Mouse (Mus musculus) telencephalon, adult 2 months (tissue): Measurements from ENCODE around the gene Arpp21.
"Not testable (repeated sequence)": the region's sequence is repeated elsewhere in the genome, so short reads cannot be mapped to it uniquely, and the experiment has no call there.

Experiments
- DNase-seq: peaks from one replicate; pipeline ENCODE4 v3.0.0-alpha.2; 2011; ENCODE audit warnings: low read depth, low spot score

Gene Arpp21

DNA sequence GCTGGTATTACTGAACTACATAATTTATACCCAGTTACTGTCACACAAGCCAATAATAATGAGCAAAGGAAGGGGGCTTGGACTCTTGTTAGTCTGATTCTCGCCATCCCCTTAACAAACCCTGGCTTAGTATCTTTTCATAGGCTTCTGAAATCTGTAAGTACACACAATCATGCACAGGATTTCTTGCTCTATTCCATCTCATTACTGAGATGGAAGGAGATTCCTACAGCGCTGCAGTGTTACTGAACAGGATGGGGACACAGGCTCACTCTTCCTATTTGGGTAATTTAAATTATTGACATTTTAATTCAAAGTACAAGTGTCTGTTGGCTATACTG, 132.9 kb downstream of the Arpp21 start:
- no peak for DNase-seq

DNA sequence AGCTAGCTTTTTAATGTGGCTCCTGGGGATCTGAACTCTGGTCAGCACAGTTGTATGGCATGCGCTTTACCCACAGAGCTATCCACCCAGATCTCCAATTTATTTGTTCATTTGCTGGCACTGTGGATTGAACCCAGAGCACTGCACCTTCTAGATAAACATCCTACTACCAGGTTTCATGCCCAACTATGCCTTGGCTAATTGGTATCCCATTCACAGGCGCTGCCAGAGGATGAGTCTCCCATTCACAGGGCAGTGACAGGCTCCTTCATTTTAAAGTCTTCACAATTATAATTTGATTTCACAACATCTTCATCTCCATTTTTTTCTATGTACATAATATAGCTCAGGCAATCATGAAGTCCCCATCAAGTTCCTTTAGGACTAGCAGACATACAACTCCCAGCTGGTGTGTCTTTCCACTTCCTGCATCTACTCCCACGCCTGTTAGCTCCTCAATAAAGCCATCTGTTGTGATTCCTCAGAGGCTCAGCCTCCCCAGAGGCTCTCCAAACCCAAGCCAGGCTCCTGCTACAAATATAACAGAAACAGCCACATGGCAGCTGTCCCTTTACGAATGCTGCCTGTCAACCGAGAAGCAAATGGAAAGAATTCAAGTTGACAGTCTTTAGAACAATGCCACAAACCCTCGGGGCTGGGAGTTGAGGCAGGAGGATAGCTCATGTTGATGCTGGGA, 133.4 kb downstream of the Arpp21 start:
- DNase-seq, result peak; percentile 96

DNA sequence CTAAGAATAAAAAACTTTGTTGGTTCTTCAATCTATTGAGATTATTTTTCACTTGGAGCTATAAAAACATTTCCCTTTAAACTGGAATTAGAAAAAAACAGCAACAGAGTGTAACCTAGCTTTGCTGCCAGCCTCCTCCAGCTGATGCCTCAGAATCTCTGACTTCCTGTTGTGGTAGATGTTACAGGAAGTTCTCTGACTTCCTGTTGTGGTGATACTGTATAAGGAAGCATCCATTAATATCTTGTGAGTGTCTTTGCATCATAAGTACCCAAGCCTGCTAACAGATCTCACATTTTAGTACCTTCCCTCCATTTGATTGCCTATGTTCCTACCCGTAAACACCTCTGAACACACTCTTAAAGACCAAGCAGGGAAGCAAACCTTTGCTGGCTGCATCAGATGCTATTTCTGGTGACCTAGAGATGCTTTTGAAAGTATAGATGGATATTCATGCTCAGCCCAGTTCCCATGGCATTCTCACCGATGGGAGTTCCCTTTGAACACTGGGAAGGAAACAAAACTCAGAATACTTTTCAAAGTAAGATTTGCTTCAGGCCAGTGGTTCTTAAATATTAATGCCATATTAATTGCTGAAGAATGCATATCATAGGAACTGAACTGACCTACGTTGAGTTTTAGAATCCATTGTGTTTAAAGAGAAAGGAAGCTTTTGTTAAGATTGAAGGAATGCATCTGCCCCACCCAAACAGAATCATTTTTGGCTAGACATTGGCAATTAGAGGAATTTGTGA, 134.7 kb downstream of the Arpp21 start:
- DNase-seq, result no peak

DNA sequence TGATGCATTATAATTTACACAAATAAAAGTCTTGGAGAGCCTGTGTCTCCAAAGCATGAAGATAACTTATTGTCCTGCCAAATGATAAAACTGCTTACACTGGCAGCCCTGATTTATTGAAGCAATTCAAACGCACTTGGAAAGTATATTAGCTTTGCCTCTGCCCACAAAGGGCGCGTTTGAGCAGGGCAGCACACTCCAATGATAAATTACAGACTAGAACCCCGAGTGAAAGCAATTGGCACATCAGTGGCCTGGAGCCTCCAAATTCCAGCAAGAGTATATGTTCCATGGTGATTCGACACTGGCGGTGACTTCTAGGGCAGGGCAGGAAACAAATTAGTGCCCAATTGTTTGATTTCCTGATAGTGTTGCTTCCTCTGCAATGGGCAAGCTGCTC, 137.5 kb downstream of the Arpp21 start:
- DNase-seq, result no peak

DNA sequence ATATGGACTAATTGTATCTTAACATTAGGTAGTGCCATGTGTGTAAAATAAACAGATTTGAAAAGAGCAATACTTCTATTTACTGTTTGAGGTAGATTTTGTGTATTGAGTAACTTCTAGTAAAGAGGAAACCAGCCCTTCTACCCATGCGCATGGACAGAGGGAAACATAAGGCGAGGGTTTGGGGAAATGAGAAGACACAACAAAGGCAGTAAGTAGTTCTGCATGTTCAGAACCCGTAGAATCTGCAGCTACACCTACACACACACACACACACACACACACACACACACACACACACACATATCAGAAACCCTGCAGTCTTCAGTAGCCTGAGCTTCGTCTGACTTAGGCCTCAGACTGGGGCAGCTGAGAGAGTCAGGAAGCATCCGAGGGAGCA, 140.0 kb downstream of the Arpp21 start:
- no peak for DNase-seq

DNA sequence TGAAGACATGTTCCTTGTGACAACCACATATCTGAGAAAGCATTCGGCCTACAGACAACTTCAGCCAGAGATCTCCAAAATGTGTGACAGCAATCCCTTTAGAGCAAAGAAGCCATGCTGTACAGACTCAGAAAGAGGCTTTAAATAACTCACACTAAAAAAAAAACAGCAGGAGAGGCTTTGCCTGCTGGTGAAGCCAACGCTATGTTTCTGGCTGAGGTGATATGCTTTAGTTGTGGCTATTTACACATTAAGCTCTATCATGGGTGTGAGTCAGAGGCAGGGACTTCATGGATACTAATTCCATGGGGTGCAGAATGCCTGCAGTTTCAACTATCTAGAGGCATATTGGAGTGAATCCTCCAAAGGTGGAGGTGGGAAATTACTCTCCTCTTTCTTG, 140.5 kb downstream of the Arpp21 start:
- peak; percentile 57 for DNase-seq

DNA sequence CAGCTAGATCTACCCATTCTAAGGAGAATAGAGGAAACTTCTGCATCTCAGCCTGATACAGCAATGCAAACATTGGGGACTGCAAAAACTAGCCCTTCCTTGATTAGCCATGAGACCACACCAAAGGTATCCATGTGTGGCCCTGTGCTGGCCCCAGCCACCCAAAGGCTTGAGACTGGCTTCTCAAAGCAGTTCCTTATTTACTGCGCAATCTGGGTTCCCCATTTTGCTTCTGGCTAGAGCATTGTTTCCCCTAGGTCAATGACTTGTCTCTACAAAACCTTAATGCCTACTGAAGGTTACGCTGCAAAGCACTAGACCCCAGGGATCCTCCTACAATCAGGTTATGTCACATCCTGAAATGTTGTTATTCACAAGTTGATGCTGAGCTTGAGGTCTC, 156.8 kb downstream of the Arpp21 start:
- no peak for DNase-seq

DNA sequence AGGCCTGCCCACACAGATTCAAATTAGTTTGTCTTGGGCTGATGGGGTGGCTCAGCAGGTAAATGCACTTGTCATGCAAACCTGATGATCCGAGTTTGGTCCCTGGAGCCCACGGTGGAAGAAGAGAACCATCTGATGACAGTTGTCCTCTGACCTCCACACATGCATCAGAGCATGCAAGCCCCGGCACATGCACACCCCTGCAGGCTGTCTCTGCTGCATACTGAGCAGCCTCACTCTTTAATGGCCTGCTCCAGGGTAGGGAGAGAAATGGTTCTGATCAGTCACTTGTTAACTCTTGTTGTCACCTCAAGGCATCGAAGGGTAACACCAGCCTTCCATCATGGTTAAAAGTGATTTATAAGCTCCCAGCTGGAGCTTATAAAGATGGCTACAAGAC, 157.3 kb downstream of the Arpp21 start:
- no peak for DNase-seq

DNA sequence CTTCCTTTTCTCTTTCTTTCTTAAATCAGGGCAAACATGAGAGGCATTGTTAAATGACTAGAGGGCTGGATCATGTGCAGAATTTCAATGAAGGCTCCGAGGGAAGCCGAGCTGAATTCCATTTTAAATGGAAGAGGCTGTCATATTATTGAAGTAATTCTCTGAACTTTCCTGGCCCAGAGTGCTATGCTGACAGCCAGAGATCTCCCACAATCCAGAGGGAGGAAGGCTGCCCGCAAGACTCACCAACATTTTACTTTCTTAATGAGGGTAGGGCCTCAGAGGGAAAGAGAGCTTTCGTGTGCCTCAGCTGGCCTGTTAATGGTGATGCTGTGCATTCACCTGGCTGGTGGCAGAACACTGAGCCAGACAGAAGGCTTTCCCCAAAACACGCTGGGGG, 160.5 kb downstream of the Arpp21 start:
- DNase-seq, result no peak

DNA sequence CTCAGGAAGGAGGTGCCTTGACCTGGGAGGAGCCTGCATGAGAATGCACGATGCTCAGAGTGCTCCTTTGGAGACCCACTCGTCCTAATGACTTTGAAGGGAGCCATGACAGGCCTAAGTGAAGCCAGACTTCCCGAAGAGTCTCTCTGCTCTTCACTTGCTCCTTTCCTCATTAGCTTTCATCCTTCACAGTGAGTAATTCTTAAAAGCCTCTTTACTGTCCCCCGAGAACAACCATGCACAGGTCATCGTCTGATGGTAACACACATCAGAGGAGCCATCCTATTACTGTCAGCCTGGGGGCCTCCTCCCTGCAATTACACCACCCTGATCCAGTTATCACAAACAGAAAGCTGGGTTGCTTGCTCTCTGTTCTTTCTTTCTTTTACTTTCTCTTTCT, 160.9 kb downstream of the Arpp21 start:
- DNase-seq, result no peak

DNA sequence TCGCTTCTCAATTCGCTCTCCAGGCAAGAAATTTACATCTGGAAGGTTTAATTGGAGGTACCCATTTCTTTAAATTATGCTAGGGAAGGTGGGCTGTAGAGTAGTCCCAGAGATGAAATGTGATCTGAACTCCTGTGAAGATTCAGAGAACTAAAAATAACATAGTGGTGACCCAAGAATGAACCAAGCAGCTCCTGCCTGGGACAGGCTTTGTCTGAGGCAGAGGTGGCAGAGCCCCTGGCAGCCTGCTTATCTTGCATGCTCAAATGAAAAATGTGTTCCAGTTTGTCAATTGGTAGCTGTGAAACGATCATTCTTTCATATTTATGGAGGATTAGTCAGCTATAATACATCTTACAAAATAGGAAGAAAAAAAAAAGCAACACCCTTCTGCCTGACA, 164.4 kb downstream of the Arpp21 start:
- DNase-seq, result no peak

DNA sequence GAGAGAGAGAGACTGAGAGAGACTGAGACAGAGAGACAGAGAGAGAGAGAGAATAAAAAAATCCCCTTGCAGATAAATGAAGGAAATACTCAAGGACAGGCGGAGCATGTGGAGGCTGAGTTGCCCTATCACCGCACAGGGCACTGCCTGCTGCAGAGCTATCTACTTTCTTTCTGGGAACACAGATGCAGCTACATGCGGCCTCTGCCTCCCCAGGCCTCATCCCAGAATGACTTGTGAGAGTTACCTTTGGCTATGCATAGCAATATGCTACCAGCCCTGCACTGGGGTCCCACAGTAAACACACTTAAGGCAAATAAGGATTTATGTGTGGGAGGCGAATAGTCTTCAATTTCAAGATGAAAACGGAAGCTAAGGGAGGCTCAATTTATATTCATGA, 164.8 kb downstream of the Arpp21 start:
- no peak for DNase-seq

DNA sequence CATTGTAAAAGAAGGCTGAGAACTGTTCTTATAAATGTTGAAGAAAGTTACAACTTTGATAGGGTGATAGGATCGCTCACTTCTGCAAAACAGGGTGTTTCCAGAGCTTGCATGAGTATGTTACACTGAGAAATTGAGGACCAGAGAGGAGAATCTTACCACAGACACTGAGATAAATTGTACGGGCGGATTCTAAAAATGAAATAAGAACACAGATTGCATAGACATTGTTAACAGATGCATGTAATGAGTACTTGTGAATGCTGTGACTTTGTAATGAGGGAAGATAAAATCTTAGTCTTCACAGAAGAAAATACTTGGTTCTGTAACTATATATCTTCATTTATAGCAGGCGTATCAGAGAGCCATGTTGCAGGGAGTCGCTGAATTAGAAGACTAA, 167.5 kb downstream of the Arpp21 start:
- peak; percentile 64 for DNase-seq

DNA sequence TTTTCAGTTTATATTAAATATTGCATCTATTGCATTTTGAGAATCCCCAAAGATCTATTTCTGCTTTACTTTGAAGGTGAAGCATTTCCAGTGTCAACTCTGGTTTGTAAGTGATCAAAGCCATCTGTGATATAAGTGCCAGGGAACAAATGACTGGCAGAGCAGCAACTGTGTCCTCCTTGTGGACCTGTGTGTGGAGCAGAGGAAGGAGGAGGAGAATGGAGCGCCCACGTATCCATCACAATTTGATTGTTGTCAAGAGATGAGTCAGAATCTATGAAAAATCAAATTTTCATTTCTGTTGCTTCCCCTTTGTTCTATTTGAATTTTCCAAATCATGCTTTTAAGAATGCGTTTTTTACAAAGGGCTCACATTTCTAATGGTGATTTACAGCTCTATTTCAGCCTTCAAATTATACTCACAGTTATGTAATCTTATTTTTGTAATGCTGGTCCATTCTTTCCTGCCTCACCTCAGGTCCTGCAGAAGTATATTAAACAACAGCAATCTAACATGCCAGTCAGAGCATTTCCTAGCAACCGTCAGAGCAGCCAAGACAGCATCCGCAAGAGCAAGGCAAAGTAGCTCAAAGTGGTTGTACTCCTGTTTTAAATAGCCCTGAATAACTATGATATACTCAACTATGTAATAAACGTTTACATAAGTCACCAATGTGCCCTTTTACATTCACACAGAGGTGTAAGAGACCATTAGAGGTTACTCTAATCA, 174.9 kb downstream of the Arpp21 start:
- DNase-seq, result peak; percentile 36

DNA sequence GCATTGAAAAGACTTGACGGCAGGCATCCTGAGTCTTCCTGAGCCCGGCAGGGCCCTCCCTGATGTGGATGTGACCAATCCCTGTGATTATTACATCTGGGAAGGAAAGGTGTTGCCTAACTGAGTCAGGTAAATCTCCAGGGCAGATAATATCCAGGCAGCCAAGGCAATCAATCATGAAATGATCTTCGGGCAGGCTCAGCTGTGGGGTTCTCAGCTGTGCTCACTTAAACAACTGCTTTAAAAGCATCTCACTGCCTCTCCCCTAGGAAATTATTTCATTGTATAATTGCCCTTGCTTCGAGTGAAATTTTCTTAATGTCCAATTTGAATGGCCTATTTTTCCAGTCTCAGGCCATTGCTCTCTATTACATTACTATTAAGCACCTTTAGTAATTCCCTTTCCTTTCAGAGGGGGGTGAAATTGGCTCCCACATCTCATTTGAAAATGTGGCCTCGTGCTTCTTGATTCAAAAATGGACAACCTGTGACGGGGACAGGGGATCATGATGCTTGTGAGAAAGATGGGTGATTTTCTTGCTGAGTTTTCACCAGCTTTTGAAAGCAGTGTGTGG, 180.8 kb downstream of the Arpp21 start:
- DNase-seq, result no peak

DNA sequence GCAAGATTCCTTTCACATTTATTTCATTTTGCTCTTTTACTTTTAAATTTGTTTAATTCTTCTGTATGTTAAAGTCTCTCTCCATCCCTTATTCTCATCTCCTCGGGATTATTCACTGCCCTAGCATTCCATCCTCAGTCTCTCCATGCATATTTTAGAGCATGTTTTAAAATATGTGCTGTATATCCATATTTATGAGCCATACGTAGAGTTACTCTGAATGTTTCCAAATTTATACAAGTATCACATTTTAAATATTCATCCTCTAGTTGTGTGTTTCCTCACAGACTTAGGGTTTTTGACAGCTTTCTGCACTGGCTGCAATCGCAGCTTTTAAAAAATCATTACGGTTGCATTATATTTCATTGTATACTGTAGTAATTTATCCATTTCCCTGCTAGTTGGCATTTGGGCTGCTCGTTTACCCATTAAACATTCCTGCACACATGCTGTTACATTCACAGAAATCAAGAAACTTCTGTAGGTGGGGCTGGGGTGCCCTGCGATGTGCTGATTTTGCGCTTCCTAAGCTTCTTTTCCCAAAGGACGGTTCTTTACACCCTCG, 187.8 kb downstream of the Arpp21 start:
- no peak for DNase-seq

DNA sequence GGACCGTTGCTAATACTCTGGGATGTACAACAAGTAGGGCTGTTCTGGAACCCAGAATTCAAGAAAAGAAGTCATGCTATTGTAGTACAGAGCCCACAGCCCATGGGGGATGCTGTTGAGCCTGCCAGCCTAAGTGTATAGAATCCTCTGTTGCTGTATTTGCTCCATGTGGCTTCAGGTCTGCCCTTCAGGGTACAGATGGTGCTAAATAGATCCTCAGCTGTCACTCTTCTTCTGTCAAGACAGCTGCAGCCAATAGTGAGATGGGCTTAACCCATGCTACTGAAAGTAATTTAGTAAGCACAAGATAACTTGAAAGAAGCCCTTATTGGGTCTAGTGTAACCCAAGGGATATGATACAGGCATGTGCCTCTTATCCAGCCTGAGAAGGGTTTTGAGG, 195.2 kb downstream of the Arpp21 start:
- DNase-seq, result no peak

DNA sequence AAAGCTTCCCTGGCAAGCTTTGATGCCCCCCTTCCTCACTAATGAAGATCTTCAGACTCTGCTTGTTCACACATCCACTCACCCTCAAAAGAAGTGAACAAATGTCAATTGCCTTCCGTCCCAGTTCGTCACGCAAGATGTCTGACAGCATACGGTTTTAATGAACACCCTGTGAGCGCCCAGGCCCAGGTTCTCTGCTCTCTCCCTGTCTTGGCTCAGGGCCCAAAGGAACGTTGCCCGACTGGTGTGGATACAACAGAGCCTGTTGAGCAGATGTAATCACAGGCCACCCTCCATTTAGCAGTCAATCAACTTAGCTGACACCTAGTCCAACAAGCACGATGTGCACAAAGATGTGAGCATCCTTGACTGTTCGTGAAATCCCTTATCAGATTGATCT, 198.0 kb downstream of the Arpp21 start:
- no peak for DNase-seq

DNA sequence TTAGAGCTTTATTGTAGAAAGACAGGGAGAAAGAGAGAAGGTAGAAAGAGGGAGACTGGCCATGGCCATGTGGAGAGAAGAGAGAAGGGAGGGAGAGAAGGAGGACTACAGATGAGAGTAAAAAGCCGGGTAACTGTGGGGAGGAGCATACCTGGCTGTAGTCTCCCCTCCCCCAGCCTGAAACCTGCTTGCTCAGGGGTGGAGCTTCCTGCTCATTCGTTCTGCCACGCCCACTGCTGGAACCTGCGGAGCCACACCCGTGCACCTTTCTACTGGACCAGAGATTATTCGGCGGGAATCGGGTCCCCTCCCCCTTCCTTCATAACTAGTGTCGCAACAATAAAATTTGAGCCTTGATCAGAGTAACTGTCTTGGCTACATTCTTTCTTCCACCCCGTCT, 201.9 kb downstream of the Arpp21 start:
- DNase-seq, result not testable (repeated sequence)

DNA sequence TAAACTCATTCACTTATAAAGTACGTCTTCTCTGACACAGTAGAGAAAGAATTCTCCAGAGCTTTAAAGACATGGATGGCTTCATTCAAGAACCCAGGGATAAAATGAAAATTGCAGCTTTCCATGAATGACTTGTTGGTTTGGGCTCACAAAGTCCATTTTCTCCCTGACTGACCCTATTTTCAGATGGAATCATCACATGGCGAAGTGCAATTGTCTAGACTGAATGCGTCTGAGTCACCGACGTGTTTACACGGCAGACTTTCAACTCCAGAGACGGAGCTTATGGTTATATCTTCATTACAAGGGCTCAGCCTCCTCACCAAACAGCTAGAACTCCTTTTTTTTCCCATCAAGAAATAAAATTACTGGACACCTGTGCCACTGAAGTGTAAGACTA, 203.6 kb downstream of the Arpp21 start:
- no peak for DNase-seq

DNA sequence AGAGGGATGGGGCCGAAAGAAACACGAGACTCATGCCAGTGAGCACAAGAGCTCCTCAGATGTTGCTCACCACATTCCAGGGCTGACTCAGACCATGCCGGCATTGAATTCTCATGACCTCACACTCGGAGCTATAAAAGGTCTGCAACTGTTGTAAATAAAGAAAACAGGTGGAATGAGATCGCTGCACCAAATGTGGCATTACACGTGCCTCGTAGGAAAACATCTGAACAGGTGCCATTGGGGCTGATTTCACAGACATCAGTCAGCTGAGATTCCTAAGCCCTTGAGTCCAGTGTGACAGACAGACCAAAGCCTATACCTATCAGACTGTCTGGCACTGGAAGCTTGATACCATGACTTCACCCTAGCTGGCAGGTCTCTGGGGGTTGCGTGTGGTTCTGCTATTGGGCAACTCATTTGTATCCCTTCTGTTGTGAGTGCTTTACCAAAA, 212.1 kb downstream of the Arpp21 start:
- no peak for DNase-seq

DNA sequence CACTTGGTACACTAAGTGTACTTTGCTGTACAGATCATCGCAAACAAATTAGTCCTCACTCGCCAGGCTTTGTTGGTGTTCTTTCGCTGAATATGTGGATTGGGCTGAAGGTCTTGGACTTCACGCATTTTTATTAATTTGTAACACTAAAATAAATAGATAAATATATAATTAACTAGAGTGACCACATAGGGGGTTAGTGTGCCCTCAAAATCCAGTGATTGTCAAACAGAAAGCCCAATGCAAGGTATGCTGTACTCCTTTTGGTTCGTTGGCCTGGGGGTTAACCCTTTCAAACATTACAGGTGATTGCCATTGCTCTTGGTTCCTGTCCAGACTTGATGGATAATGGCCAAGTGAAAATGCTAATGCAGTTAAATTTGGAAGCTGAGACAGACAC, 212.6 kb downstream of the Arpp21 start:
- DNase-seq, result no peak
